Mouse (Mus musculus): Measurements from ENCODE around the gene Tyrobp.

DNA sequence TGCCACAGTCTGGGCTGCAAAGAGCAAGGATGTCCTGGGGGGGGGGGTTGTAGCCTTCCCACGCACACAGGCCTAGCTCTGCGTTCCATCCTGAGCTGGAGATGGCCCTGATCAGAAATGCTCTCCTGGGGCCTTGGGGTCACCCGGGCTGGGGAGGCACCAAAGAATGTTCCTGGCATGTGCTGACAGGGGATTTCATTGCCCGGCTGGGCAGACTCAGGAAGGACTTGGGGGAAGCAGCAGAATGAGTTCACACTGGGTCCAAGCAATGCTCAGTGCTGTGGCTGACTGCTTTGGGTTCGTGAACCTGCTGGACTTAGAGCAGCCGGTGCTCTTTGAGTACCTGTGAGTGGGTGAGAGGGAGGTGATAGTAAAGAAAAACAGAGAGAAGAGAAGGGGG is 45.9 kb downstream of the Tyrobp start:
- TF ChIP-seq CTCF (IDR thresholded peaks at IDR 0.05; ENCODE audit: borderline replicate concordance, insufficient read depth, low read length): no peak
- TF ChIP-seq POLR2A (IDR thresholded peaks at IDR 0.05; ENCODE audit: low read depth, low read length): no peak

Data from embryonic fibroblast, embryonic 13.5 days (primary cell).